Mouse (Mus musculus) forebrain, embryonic 10.5 days (tissue): ENCODE data around the gene Hcn1. TPM values are rescaled to one million over a fixed set of nuclear protein-coding genes. Genes with fewer than 3 reads are reported as not detected.

Source experiments
- DNase-seq: peaks from one replicate; pipeline ENCODE4 v3.0.0-alpha.2; 2017; ENCODE audit warnings: low spot score; ENCODE audit errors: extremely low spot score
- H3K27ac ChIP-seq: fragments of 300-500 bp; sonication (generic); 2 replicates; pipeline ENCODE4 v1.5.1; 2016; ENCODE audit warnings: mild to moderate bottlenecking
- H3K27me3 ChIP-seq: fragments of 300-500 bp; sonication (generic); 2 replicates; pipeline ENCODE4 v1.6.1; 2016; ENCODE audit warnings: mild to moderate bottlenecking; ENCODE audit not compliant: poor library complexity, severe bottlenecking
- H3K36me3 ChIP-seq: fragments of 300-500 bp; sonication (generic); replicated peaks from 2 replicates; pipeline ENCODE4 v1.6.1; 2016; ENCODE audit warnings: mild to moderate bottlenecking, moderate library complexity
- H3K4me1 ChIP-seq: fragments of 300-500 bp; sonication (generic); 2 replicates; pipeline ENCODE4 v1.6.1; 2016
- H3K4me3 ChIP-seq: fragments of 300-500 bp; sonication (generic); 2 replicates; pipeline ENCODE4 v1.5.1; 2016; ENCODE audit warnings: mild to moderate bottlenecking, moderate library complexity
- H3K9me3 ChIP-seq: fragments of 300-500 bp; sonication (generic); 2 replicates; pipeline ENCODE4 v1.6.1; 2016; ENCODE audit warnings: mild to moderate bottlenecking, moderate library complexity
- WGBS: fragments of 180-500 bp; shearing (Covaris S2); methylation state at CpG from one replicate; pipeline ENCODE4 v1.1.7; 2016; 5-methylcytosine and 5-hydroxymethylcytosine counted together
- polyA plus RNA-seq: library from polyadenylated mRNA; unstranded; fragments of >200 nt; fragmentation: Nextera tagmentation; extraction: Ambion mirVana; gene quantifications from 2 replicates; pipeline ENCODE4 v1.2.1, GENCODE M21; 2016

Gene Hcn1
- polyA plus RNA-seq, 1 experiment from 2014 or later, result 0.02 TPM

- no peaks in the 10 kb centered on the region for H3K36me3 ChIP-seq
- WGBS, result 91% methylated on average over 1 of the region's 1 CpGs
- DNase-seq, result no peak
- H3K27ac ChIP-seq, result no peak overlapping the region
- no peaks in the 10 kb centered on the region for H3K9me3 ChIP-seq
- no peaks in the 10 kb centered on the region for H3K4me1 ChIP-seq
- H3K4me3 ChIP-seq, result no peak overlapping the region
- H3K27me3 ChIP-seq, result no peaks in the 10 kb centered on the region
Measured at GRCm38 (mm10) chr13:117938761-117939160, 336.6 kb downstream of the Hcn1 start.

GRCm38 (mm10) chr13:117940536-117941280, 338.6 kb downstream of the Hcn1 start:
- Histone ChIP-seq H3K27me3 (no peaks in the 10 kb centered on the region), H3K36me3 (no peaks in the 10 kb centered on the region), H3K9me3 (no peaks in the 10 kb centered on the region), H3K27ac (no peak overlapping the region), H3K4me3 (no peak overlapping the region), H3K4me1 (no peaks in the 10 kb centered on the region)
- DNase-seq, result no peak
- 97% methylated on average over 8 of the region's 8 CpGs for WGBS

- Histone ChIP-seq H3K4me3 (no peak overlapping the region), H3K36me3 (no peaks in the 10 kb centered on the region), H3K4me1 (no peaks in the 10 kb centered on the region), H3K27ac (no peak overlapping the region), H3K9me3 (no peaks in the 10 kb centered on the region), H3K27me3 (no peaks in the 10 kb centered on the region)
- 89% methylated on average over 3 of the region's 3 CpGs for WGBS
- DNase-seq, result no peak
Measured at GRCm38 (mm10) chr13:117946843-117947242, 344.7 kb downstream of the Hcn1 start.

- WGBS, result 68% methylated on average over 1 of the region's 1 CpGs
- no peaks in the 10 kb centered on the region for H3K36me3 ChIP-seq
- H3K27me3 ChIP-seq, result no peaks in the 10 kb centered on the region
- H3K9me3 ChIP-seq, result no peaks in the 10 kb centered on the region
- H3K4me3 ChIP-seq, result no peak overlapping the region
- H3K27ac ChIP-seq, result no peak overlapping the region
- H3K4me1 ChIP-seq, result no peaks in the 10 kb centered on the region
- DNase-seq, result no peak
Measured at GRCm38 (mm10) chr13:117947704-117948376, 345.7 kb downstream of the Hcn1 start.

- Histone ChIP-seq H3K36me3 (no peaks in the 10 kb centered on the region), H3K4me3 (peak overlapping the region; percentile 36), H3K27me3 (no peaks in the 10 kb centered on the region), H3K9me3 (no peaks in the 10 kb centered on the region), H3K4me1 (peaks cover 11% of the 10 kb centered on the region), H3K27ac (peak overlapping the region; percentile 72)
- peak; percentile 19 for DNase-seq
- 5% methylated on average over 18 of the region's 18 CpGs for WGBS
Measured at GRCm38 (mm10) chr13:117958496-117959421, 356.6 kb downstream of the Hcn1 start.

- Histone ChIP-seq H3K36me3 (no peaks in the 10 kb centered on the region), H3K27ac (no peak overlapping the region)
Measured at GRCm38 (mm10) chr13:117964620-117965019, 362.5 kb downstream of the Hcn1 start.

GRCm38 (mm10) chr13:117975382-117975781, 373.3 kb downstream of the Hcn1 start:
- no peaks in the 10 kb centered on the region for H3K27me3 ChIP-seq
- no peak overlapping the region for H3K27ac ChIP-seq
- H3K36me3 ChIP-seq, result no peaks in the 10 kb centered on the region
- WGBS, result 70% methylated on average over 7 of the region's 7 CpGs
- 0 out of 2 replicates have a peak, but pooled peaks cover 4% of the 10 kb centered on the region for H3K4me1 ChIP-seq
- no peaks in the 10 kb centered on the region for H3K9me3 ChIP-seq
- H3K4me3 ChIP-seq, result no peak overlapping the region
- no peak for DNase-seq

More at GRCm38 (mm10) chr13:117964620-117965019, 362.5 kb downstream of the Hcn1 start:
- Histone ChIP-seq H3K27me3 (no peaks in the 10 kb centered on the region), H3K4me3 (no peak overlapping the region), H3K9me3 (no peaks in the 10 kb centered on the region), H3K4me1 (no peaks in the 10 kb centered on the region)
- DNase-seq, result no peak

GRCm38 (mm10) chr13:117975823-117976222, 373.7 kb downstream of the Hcn1 start:
- no peak for DNase-seq
- Histone ChIP-seq H3K27ac (no peak overlapping the region), H3K27me3 (no peaks in the 10 kb centered on the region), H3K36me3 (no peaks in the 10 kb centered on the region), H3K4me1 (0 out of 2 replicates have a peak, but pooled peaks cover 4% of the 10 kb centered on the region), H3K4me3 (no peak overlapping the region), H3K9me3 (no peaks in the 10 kb centered on the region)
- WGBS, result 75% methylated on average over 10 of the region's 10 CpGs

- WGBS, result 52% methylated on average over 2 of the region's 2 CpGs
- DNase-seq, result no peak
- H3K27ac ChIP-seq, result no peak overlapping the region
- H3K36me3 ChIP-seq, result no peaks in the 10 kb centered on the region
- no peaks in the 10 kb centered on the region for H3K27me3 ChIP-seq
- H3K9me3 ChIP-seq, result no peaks in the 10 kb centered on the region
- no peak overlapping the region for H3K4me3 ChIP-seq
- H3K4me1 ChIP-seq, result no peaks in the 10 kb centered on the region
Measured at GRCm38 (mm10) chr13:117984339-117984738, 382.2 kb downstream of the Hcn1 start.

- no peaks in the 10 kb centered on the region for H3K4me1 ChIP-seq
- no peak overlapping the region for H3K27ac ChIP-seq
- H3K9me3 ChIP-seq, result no peaks in the 10 kb centered on the region
- WGBS, result 96% methylated on average over 2 of the region's 2 CpGs
- no peak for DNase-seq
- no peaks in the 10 kb centered on the region for H3K27me3 ChIP-seq
- H3K36me3 ChIP-seq, result no peaks in the 10 kb centered on the region
- H3K4me3 ChIP-seq, result no peak overlapping the region
Measured at GRCm38 (mm10) chr13:117999767-118000488, 397.8 kb downstream of the Hcn1 start.

GRCm38 (mm10) chr13:118000538-118000937, 398.4 kb downstream of the Hcn1 start:
- WGBS, result 89% methylated on average over 2 of the region's 2 CpGs
- Histone ChIP-seq H3K27me3 (no peaks in the 10 kb centered on the region), H3K36me3 (no peaks in the 10 kb centered on the region), H3K27ac (no peak overlapping the region), H3K4me3 (no peak overlapping the region), H3K4me1 (no peaks in the 10 kb centered on the region), H3K9me3 (no peaks in the 10 kb centered on the region)
- no peak for DNase-seq

GRCm38 (mm10) chr13:118021176-118021575, 419.1 kb downstream of the Hcn1 start:
- DNase-seq, result no peak
- Histone ChIP-seq H3K27ac (no peak overlapping the region), H3K9me3 (no peaks in the 10 kb centered on the region), H3K27me3 (no peaks in the 10 kb centered on the region), H3K4me3 (no peak overlapping the region), H3K36me3 (no peaks in the 10 kb centered on the region), H3K4me1 (no peaks in the 10 kb centered on the region)
- 85% methylated on average over 1 of the region's 1 CpGs for WGBS
